Mouse (Mus musculus): ENCODE measurements at regions not wholly inside any gene's neighbourhood (a gene's known extent, or its start where the extent isn't known, plus 50 kb on each side); places are given as distances from the start of the nearest gene placed in this dataset.

DNA sequence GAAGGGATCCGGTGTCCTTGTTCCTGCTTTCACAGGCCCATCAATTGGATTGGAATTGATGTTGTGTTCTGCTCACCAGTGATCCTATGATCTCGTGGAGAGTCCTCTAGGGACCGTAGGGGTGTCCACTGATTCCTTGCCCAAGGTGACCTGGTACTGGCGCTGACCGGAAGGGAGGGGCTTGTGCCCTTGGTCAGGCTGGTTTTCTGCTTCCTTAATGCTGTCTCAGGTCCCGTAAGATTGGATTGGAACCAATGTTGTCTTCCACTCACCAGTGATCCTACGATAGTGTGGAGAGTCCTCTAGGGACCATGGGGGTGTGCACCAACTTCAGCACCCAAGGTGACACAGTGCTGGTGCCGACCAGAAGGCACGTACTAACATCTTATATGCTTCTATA, 324.9 kb upstream of the Ptchd4 start:
- H3K27me3 ChIP-seq (replicated peaks) = no peaks in the 10 kb centered on the region
- no peak for ATAC-seq
- H3K27ac ChIP-seq = no peak overlapping the region
- no peaks in the 10 kb centered on the region for H3K4me1 ChIP-seq (replicated peaks)
- H3K9ac ChIP-seq = no peak overlapping the region
- WGBS = 88% methylated on average over 9 of the region's 9 CpGs
- H3K4me2 ChIP-seq (replicated peaks) = no peak overlapping the region
- H3K4me3 ChIP-seq (replicated peaks) = no peak overlapping the region
- H3K9me3 ChIP-seq = no peaks in the 10 kb centered on the region
- no peaks in the 10 kb centered on the region for H3K36me3 ChIP-seq

DNA sequence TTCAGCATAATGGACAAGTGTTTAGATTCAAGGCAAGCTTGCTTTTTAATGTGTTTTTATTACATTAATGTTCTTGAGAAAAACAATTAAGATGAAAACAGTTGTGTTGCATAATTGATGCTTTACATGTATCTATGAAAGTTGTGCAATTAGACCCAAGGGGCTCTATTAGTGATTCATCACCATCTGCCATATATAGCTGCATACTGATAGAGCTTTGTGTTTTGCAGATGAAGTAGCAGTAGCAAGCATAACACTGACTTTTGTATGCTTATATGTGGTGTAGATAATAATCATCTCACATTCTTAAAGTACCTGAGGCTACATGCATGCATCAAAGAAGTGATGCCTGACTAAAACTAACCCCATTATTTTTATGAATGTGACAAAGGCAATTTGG, 307.3 kb upstream of the Ptchd4 start:
- Histone ChIP-seq H3K36me3 (no peaks in the 10 kb centered on the region), H3K4me1 (replicated peaks) (no peaks in the 10 kb centered on the region), H3K27me3 (replicated peaks) (no peaks in the 10 kb centered on the region), H3K27ac (no peak overlapping the region), H3K4me3 (replicated peaks) (no peak overlapping the region), H3K4me2 (replicated peaks) (no peak overlapping the region), H3K9ac (no peak overlapping the region), H3K9me3 (no peaks in the 10 kb centered on the region)
- no peak for ATAC-seq

DNA sequence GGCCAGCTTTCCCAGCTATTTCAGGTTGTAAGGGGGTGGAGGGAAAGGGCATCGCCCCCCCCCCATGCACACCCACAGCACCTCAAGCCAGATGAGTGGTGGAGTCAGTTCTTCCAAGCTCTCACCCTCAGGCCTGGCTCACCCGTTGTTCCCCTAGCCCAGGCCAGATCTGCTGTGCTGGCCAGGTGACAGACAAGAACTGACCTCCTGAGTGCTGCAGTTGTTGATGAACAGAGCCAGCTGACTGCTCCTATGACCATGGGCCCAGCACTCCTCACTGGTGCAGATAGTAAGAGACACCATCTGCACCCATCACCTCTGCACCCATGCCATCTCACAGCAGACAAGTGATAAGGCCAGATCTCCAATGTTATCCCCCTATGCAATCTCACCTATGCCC, 291.5 kb upstream of the Ptchd4 start:
- Histone ChIP-seq H3K27me3 (replicated peaks) (no peaks in the 10 kb centered on the region), H3K9ac (no peak overlapping the region), H3K4me2 (replicated peaks) (no peak overlapping the region), H3K4me3 (replicated peaks) (no peak overlapping the region), H3K9me3 (no peaks in the 10 kb centered on the region), H3K4me1 (replicated peaks) (no peaks in the 10 kb centered on the region), H3K36me3 (no peaks in the 10 kb centered on the region), H3K27ac (no peak overlapping the region)
- WGBS = 81% methylated on average over 2 of the region's 2 CpGs
- ATAC-seq = no peak

DNA sequence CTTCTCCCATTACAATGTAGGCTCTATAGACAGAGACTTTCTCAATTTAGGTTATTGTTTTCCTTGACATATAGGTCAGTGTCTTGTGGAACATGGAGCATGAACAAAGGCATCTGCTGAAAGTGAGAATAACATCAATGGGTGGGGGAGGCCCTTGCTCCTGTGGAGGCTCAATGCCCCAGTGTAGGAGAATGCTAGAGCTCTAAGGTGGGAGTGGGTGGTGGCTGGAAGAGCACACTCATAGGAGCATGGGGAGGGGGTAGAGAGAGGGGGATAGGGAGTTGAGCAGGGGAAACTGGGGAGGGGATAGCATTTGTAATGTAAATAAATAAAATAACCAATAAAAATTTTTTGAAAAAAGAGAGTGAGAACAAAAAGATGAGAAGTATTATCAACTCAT, 288.5 kb upstream of the Ptchd4 start:
- Histone ChIP-seq H3K27me3 (replicated peaks) (no peaks in the 10 kb centered on the region), H3K27ac (no peak overlapping the region), H3K4me1 (replicated peaks) (no peaks in the 10 kb centered on the region), H3K9ac (no peak overlapping the region), H3K36me3 (no peaks in the 10 kb centered on the region), H3K9me3 (no peaks in the 10 kb centered on the region), H3K4me2 (replicated peaks) (no peak overlapping the region), H3K4me3 (replicated peaks) (no peak overlapping the region)
- no peak for ATAC-seq

DNA sequence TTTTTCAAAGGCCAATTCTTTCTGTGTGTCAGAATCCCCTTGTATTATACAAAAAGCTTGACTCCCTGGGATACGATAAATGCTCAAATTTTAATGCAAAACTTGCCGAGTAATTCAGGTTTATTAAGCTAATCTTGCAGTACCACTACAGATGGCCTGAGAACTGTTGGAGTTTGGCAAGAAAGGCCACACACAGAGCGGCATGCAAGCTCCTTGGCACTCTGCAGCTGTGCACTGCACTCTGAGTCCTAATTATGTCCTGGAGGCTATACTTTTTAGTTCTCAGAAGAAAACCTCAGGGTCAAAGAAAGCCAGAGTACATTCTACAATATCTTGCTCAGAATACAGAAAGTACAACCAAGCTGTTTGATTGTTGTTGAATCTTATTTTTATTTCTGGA, 286.3 kb upstream of the Ptchd4 start:
- Histone ChIP-seq H3K36me3 (no peaks in the 10 kb centered on the region), H3K9ac (no peak overlapping the region), H3K27ac (no peak overlapping the region), H3K9me3 (no peaks in the 10 kb centered on the region), H3K4me3 (replicated peaks) (no peak overlapping the region), H3K4me2 (replicated peaks) (no peak overlapping the region), H3K27me3 (replicated peaks) (no peaks in the 10 kb centered on the region), H3K4me1 (replicated peaks) (no peaks in the 10 kb centered on the region)
- WGBS = 75% methylated on average over 3 of the region's 3 CpGs
- no peak for ATAC-seq

DNA sequence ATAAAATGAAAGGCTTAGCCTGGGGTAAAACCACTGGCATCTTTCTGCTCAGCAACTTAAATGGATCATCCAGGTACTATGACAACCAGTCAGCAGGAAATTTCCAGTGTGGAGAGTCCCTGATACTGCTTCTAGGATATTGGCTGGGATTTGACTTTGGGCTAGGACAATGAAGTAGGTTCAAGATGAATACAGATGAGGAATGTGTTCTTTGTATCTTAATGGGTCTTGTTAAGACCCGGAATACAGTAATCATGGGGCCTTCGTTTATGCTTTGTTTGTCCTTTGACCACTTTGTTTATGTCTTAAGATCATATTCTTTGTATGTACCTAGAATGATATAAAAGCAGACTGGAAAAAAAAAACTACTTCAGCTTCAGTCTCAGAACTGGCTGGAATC, 278.7 kb upstream of the Ptchd4 start:
- no peak for ATAC-seq
- H3K9ac ChIP-seq = no peak overlapping the region
- no peaks in the 10 kb centered on the region for H3K27me3 ChIP-seq (replicated peaks)
- no peaks in the 10 kb centered on the region for H3K4me1 ChIP-seq (replicated peaks)
- H3K9me3 ChIP-seq = no peaks in the 10 kb centered on the region
- WGBS = 77% methylated on average over 2 of the region's 2 CpGs
- no peaks in the 10 kb centered on the region for H3K36me3 ChIP-seq
- no peak overlapping the region for H3K4me3 ChIP-seq (replicated peaks)
- no peak overlapping the region for H3K4me2 ChIP-seq (replicated peaks)
- no peak overlapping the region for H3K27ac ChIP-seq

DNA sequence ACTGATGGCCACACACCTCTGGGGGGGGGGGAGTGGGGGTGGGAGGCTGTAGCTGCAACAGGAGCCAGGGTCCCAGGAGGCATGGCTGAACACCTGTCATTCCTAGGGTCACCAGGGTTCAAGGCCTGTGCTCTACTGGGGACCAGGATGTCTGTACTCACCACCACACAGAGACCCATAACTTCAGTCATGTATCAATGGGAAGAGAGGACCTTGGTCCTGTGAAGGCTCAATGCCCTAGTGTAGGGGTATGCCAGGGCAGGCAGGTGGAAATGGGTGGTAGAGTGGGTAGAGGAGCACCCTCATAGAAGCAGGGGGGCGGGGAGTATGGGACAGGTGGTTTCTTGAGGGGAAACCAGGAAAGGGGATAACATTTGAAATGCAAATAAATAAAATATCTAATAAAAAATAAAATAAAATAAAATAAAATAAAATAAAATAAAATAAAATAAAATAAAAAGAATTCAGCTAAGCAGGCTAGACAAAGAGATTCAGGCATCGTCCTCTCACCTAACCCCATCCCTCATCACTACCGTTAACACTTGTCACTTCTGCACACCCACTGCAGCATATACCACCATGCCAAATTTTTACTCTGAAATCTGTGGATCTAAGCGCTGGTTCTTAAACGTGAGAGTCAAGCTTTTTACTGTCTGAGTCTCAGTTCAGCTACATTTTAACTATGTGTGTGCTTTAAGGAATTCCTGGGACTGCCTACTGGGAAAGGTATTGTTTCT, 265.8 kb upstream of the Ptchd4 start:
- Histone ChIP-seq H3K4me1 (replicated peaks) (no peaks in the 10 kb centered on the region), H3K9ac (no peak overlapping the region), H3K4me3 (replicated peaks) (no peak overlapping the region), H3K9me3 (no peaks in the 10 kb centered on the region), H3K27me3 (replicated peaks) (no peaks in the 10 kb centered on the region), H3K4me2 (replicated peaks) (no peak overlapping the region), H3K36me3 (no peaks in the 10 kb centered on the region), H3K27ac (no peak overlapping the region)
- no peak for ATAC-seq
- WGBS = 78% methylated on average over 5 of the region's 5 CpGs

DNA sequence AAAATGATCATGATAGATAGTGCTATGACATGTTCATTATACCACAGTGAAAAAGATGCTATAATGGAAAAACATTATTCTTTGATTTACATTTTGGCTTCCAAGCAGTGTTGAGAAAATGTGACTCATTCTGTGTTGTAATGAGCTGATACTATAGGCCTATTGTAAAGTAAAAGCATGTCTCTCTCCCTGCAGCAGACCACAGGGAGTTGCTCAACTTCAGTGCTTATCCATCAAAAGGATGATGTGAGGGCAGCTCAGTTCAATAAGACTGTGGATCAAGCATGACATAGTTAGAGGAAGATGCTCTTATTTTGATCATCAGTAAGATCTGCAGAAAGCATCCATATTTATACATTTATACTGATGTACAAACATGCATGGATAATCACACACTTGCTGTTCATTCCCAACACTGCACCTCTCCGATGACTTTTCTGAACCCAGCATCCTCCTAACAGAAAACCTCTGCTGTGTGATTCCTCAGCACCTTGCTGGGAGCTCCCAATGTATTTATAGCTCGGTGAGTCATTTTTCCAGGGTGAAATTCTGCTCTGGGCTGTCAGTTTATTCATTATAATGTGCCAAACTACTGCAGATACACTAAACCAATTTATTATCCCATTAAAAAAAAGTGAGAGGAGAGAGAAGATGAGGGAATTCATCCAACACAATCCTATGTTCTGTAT, 224.8 kb upstream of the Ptchd4 start:
- H3K4me1 ChIP-seq (replicated peaks) = no peaks in the 10 kb centered on the region
- no peaks in the 10 kb centered on the region for H3K27me3 ChIP-seq (replicated peaks)
- H3K4me3 ChIP-seq (replicated peaks) = no peak overlapping the region
- no peak overlapping the region for H3K4me2 ChIP-seq (replicated peaks)
- no peak for ATAC-seq
- H3K27ac ChIP-seq = no peak overlapping the region
- H3K9me3 ChIP-seq = no peaks in the 10 kb centered on the region
- H3K9ac ChIP-seq = no peak overlapping the region
- 77% methylated on average over 2 of the region's 2 CpGs for WGBS
- H3K36me3 ChIP-seq = no peaks in the 10 kb centered on the region

DNA sequence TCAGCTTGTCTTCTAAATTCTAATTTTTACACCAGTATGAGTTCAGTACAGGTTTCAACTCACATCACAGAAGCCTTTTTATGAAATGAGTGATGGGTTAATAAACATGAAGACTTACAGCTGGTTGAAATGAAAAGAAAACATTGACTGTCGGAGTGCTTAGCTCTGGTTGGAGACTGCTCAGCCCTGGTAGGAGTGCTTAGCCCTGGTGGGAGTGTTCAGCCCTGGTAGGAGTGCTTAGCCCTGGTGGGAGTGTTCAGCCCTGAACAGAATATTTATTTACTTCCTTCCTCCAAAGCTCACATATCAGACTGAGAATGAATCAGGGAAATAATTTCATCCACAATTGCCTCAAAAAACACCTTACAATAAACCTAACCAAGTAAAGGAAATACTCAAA, 202.1 kb upstream of the Ptchd4 start:
- Histone ChIP-seq H3K27ac (no peak overlapping the region), H3K36me3 (no peaks in the 10 kb centered on the region), H3K9me3 (no peaks in the 10 kb centered on the region), H3K4me3 (replicated peaks) (no peak overlapping the region), H3K4me1 (replicated peaks) (no peaks in the 10 kb centered on the region), H3K9ac (no peak overlapping the region), H3K27me3 (replicated peaks) (no peaks in the 10 kb centered on the region), H3K4me2 (replicated peaks) (no peak overlapping the region)
- 52% methylated on average over 1 of the region's 1 CpGs for WGBS
- ATAC-seq = no peak

DNA sequence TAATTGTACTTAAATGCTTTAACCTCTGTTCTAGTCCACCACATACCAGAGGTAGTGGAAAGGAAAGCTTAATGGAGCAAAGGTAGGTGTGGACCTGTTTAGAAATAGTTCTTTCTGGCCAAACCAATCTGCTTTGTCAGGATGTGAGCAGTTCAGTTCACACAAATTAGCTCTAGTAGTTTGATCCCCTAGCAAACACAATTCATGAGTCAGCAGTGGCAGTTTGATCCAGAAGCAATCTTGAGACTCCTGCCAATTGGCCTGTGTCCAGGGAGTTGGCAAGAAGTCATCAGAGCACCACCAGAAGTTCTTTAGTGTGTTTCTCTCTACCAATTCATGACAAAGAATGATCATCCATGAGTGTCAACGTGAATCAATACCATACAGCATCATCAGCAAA, 195.0 kb upstream of the Ptchd4 start:
- H3K36me3 ChIP-seq = no peaks in the 10 kb centered on the region
- H3K4me2 ChIP-seq (replicated peaks) = no peak overlapping the region
- no peaks in the 10 kb centered on the region for H3K27me3 ChIP-seq (replicated peaks)
- H3K4me1 ChIP-seq (replicated peaks) = no peaks in the 10 kb centered on the region
- H3K9ac ChIP-seq = no peak overlapping the region
- no peak overlapping the region for H3K4me3 ChIP-seq (replicated peaks)
- WGBS = 87% methylated on average over 1 of the region's 1 CpGs
- no peak for ATAC-seq
- H3K9me3 ChIP-seq = no peaks in the 10 kb centered on the region
- no peak overlapping the region for H3K27ac ChIP-seq

DNA sequence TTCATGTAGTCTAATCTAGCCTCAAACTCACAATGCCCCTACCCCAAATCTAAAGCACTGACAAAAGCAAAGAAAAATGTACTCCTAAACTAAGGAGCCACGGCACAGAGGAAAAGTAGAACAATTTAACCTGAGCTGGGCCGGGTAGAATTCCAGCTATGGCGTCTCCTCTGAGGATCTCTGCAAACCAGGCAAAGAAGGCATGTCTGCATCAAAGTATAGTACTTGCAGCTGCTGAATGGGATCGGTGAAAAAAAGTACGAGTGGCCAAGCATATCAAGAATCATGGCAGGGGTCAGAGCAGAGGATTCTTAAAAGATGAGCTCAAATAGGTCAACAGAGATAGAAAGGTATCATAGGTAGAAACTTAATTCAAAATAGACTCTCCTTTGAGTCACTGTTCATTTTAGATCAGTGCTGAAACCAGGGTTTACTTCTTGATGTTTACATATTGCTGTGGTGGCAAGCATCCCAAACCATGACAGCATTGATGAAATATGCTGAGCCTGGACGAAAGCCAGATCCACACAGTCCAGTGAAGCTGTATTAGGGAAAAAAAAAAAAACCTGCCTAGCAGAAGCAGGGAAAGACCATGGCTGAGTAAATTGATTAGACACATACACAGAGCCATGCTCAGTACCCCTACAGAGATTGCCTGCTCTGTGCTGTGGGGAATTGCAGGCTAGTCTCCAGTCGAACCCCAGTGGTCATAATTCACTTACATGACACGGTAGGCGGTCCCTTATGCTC, 189.1 kb upstream of the Ptchd4 start:
- H3K4me3 ChIP-seq (replicated peaks) = no peak overlapping the region
- WGBS = 32% methylated on average over 9 of the region's 9 CpGs
- H3K27me3 ChIP-seq (replicated peaks) = no peaks in the 10 kb centered on the region
- no peak overlapping the region for H3K4me2 ChIP-seq (replicated peaks)
- H3K27ac ChIP-seq = no peak overlapping the region
- H3K9me3 ChIP-seq = no peaks in the 10 kb centered on the region
- H3K9ac ChIP-seq = no peak overlapping the region
- no peaks in the 10 kb centered on the region for H3K36me3 ChIP-seq
- no peaks in the 10 kb centered on the region for H3K4me1 ChIP-seq (replicated peaks)
- peak; percentile 73 for ATAC-seq

DNA sequence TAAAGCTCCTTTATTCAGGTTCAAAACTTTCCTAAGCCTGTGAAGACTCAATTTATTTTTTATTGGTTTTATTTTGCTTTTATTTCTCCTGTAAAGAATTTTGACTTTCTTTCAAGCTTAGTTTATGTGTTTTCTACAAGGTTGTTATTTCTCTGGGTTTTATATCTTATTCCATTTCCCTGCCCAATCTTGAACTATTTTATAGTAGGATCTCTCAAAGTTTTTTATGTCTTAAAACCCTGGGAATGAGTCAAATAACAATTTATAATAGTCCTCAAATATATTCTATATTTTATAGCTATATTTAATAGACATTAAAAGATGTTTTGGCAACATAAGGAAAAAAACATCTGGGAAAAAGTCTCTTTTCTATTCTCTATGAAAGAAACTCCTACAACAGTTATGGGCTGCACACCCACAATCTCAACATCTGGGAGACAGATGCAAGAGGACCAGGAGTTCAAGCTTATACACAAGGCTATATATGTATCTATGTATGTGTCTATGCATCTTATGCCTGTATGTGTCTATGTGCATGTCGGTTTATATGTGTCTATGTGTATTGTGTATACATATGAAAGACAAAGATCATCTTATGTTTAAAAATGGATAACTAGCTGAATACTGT, 146.2 kb upstream of the Ptchd4 start:
- no peak for ATAC-seq
- 95% methylated on average over 1 of the region's 1 CpGs for WGBS
- H3K4me2 ChIP-seq (replicated peaks) = no peak overlapping the region
- H3K36me3 ChIP-seq = no peaks in the 10 kb centered on the region
- H3K4me1 ChIP-seq (replicated peaks) = no peaks in the 10 kb centered on the region
- H3K9ac ChIP-seq = no peak overlapping the region
- H3K9me3 ChIP-seq = no peaks in the 10 kb centered on the region
- no peaks in the 10 kb centered on the region for H3K27me3 ChIP-seq (replicated peaks)
- no peak overlapping the region for H3K27ac ChIP-seq
- no peak overlapping the region for H3K4me3 ChIP-seq (replicated peaks)

All from intestine, embryonic 15.5 days (tissue).